Mouse (Mus musculus): ENCODE measurements at regions not wholly inside any gene's neighbourhood (a gene's known extent, or its start where the extent isn't known, plus 50 kb on each side); places are given as distances from the start of the nearest gene placed in this dataset.

DNA sequence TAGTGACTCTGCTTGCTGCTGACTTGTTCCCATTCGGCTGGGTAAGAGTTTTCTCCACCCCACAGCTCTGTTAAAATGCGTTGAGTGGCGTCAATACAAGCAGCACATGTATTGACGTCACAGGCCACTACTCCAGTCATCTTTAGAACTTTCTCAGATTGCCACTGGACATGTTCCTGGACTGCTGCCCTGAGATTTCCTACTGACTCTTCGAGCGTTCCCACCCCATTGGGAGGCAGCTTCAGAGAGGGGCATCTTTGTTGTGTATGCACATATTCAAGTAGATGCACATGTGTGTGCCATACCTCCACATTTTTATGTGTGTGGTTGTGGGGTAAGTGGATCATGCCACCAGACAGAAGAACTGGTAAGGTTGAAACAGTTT lies 202.2 kb upstream of the Mocs1 start:
- no peaks in the 10 kb centered on the region for H3K27me3 ChIP-seq (ENCODE audit: control insufficient read depth)
- H3K36me3 ChIP-seq (ENCODE audit: control insufficient read depth), result no peaks in the 10 kb centered on the region
- no peaks in the 10 kb centered on the region for H3K4me1 ChIP-seq (ENCODE audit: control insufficient read depth)
- H3K9me3 ChIP-seq (ENCODE audit: control insufficient read depth, low read length), result peaks cover 15% of the 10 kb centered on the region
- TF ChIP-seq TAL1 (IDR thresholded peaks at IDR 0.05; ENCODE audit: low read length), result no peak
- no peak for TF ChIP-seq GATA1 (IDR thresholded peaks at IDR 0.05; ENCODE audit: low read length)
- H3K4me3 ChIP-seq (replicated peaks), result no peak overlapping the region

DNA sequence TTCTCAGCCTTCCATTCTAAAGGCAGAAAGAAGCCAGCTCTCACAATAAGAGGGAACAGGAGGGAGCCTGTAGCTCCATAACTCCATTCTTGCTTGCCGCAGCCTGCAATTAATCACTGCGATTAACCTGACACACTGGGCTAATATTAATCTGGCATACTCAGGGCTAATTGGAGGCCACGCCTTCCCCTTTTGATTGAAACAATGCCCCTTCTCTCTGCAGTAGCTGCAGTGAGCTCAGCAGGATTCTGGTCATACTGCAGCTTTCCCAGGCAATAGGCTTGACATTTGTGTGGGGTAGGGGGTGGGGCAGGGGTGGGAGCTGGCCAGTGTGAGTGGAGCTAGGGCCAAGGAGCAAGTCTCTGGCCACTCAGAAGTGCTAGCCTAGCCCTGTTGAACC lies 196.9 kb upstream of the Mocs1 start:
- H3K27me3 ChIP-seq (ENCODE audit: control insufficient read depth), result no peaks in the 10 kb centered on the region
- H3K9me3 ChIP-seq (ENCODE audit: control insufficient read depth, low read length), result peaks cover 5% of the 10 kb centered on the region; the same call in 1 of the 2 replicates
- H3K4me3 ChIP-seq (replicated peaks), result no peak overlapping the region
- no peak for TF ChIP-seq GATA1 (IDR thresholded peaks at IDR 0.05; ENCODE audit: low read length)
- TF ChIP-seq TAL1 (IDR thresholded peaks at IDR 0.05; ENCODE audit: low read length), result no peak
- no peaks in the 10 kb centered on the region for H3K36me3 ChIP-seq (ENCODE audit: control insufficient read depth)
- no peaks in the 10 kb centered on the region for H3K4me1 ChIP-seq (ENCODE audit: control insufficient read depth)

DNA sequence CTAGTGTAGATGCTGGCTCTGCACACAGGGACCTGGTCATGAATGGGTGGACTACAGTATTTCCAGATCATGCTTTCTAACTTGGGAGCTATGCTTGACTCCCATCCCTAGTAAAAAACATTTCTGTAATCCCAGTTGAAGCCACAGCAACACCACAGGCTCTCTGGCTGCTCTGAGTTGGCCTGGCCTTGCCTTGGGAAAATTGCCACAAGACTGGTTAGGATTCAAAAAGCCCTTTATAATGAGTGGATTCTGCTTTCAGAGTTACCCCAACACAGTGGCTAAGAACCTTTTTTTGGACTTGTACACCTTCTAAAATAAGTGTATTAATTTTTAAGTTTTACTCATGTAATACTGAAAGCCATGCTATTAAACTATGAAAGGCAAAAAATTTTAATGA lies 188.1 kb upstream of the Mocs1 start:
- no peaks in the 10 kb centered on the region for H3K27me3 ChIP-seq (ENCODE audit: control insufficient read depth)

DNA sequence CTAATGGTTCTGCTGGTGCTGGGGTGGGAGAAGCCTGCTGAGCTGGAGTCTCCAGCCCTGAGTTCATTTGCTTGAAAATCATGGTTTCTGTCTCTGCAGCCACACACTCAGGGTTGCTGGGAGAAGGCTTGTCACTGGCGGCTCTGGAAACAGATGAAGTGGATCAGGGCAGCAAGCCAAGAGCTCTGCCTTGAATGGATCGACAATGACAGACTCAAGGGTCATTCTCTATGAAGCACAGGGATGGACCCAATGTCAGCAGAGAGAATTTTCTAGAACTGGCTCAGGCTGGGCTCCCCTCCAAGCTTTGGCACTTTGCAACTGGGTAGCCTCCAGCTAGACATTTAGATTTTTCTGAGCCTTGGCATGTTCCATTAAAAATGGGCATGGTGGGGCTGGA lies 184.7 kb upstream of the Mocs1 start:
- no peak for TF ChIP-seq TAL1 (IDR thresholded peaks at IDR 0.05; ENCODE audit: low read length)
- TF ChIP-seq GATA1 (IDR thresholded peaks at IDR 0.05; ENCODE audit: low read length), result no peak
- no peaks in the 10 kb centered on the region for H3K27me3 ChIP-seq (ENCODE audit: control insufficient read depth)
- peaks cover 8% of the 10 kb centered on the region for H3K9me3 ChIP-seq (ENCODE audit: control insufficient read depth, low read length)

More for the DNA sequence above, 188.1 kb upstream of the Mocs1 start:
- H3K9me3 ChIP-seq (ENCODE audit: control insufficient read depth, low read length), result peaks cover 5% of the 10 kb centered on the region
- no peak for TF ChIP-seq GATA1 (IDR thresholded peaks at IDR 0.05; ENCODE audit: low read length)
- TF ChIP-seq TAL1 (IDR thresholded peaks at IDR 0.05; ENCODE audit: low read length), result no peak
- no peaks in the 10 kb centered on the region for H3K36me3 ChIP-seq (ENCODE audit: control insufficient read depth)
- H3K4me3 ChIP-seq (replicated peaks), result no peak overlapping the region
- H3K4me1 ChIP-seq (ENCODE audit: control insufficient read depth), result no peaks in the 10 kb centered on the region

DNA sequence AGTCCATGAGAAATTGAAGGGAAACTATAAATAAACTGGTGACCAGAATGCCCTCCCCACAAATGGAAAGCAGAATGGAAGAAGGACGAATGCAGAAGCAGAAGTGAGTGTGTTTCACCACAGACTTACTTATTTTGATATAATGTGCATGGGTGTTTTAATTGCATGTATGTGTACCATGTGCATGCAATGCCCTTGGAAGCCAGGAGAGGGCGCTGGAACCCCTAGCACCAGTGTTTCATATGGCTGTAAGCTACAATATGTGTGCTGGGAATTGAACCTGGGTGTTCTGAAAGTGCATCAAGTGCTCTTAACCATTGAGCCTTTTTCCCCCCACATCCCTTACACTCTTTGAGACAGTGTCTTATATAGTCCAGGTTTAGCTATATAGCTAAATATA lies 183.1 kb upstream of the Mocs1 start:
- TF ChIP-seq TAL1 (IDR thresholded peaks at IDR 0.05; ENCODE audit: low read length), result no peak
- no peak for TF ChIP-seq GATA1 (IDR thresholded peaks at IDR 0.05; ENCODE audit: low read length)
- Histone ChIP-seq H3K4me1 (ENCODE audit: control insufficient read depth) (no peaks in the 10 kb centered on the region), H3K27me3 (ENCODE audit: control insufficient read depth) (no peaks in the 10 kb centered on the region), H3K4me3 (replicated peaks) (no peak overlapping the region), H3K9me3 (ENCODE audit: control insufficient read depth, low read length) (peaks cover 8% of the 10 kb centered on the region), H3K36me3 (ENCODE audit: control insufficient read depth) (no peaks in the 10 kb centered on the region)

More for the DNA sequence above, 184.7 kb upstream of the Mocs1 start:
- H3K4me3 ChIP-seq (replicated peaks), result no peak overlapping the region
- H3K4me1 ChIP-seq (ENCODE audit: control insufficient read depth), result no peaks in the 10 kb centered on the region
- no peaks in the 10 kb centered on the region for H3K36me3 ChIP-seq (ENCODE audit: control insufficient read depth)

DNA sequence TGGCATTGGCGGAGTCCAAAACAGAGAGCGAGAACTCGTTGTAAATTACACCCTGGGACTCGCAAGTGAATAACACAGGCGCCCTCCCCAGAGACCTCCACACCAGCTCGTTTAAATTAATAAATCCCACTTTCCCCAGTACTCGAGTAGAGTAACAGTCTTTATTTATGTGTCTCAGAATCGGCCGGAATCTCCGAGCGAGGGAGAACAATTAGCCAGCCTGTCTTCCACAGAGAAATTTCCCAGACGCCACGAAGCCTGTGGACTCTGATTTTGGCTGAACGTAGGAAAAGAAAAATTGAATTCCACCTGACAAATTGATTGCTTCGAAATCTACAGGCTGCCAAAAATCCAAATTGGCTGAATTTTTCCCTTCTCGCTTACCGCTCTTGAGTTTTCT lies 180.9 kb upstream of the Mocs1 start:
- H3K4me3 ChIP-seq (replicated peaks), result no peak overlapping the region
- no peaks in the 10 kb centered on the region for H3K36me3 ChIP-seq (ENCODE audit: control insufficient read depth)
- no peaks in the 10 kb centered on the region for H3K4me1 ChIP-seq (ENCODE audit: control insufficient read depth)
- H3K27me3 ChIP-seq (ENCODE audit: control insufficient read depth), result no peaks in the 10 kb centered on the region
- H3K9me3 ChIP-seq (ENCODE audit: control insufficient read depth, low read length), result peaks cover 8% of the 10 kb centered on the region
- TF ChIP-seq TAL1 (IDR thresholded peaks at IDR 0.05; ENCODE audit: low read length) (no peak), GATA1 (IDR thresholded peaks at IDR 0.05; ENCODE audit: low read length) (no peak)

DNA sequence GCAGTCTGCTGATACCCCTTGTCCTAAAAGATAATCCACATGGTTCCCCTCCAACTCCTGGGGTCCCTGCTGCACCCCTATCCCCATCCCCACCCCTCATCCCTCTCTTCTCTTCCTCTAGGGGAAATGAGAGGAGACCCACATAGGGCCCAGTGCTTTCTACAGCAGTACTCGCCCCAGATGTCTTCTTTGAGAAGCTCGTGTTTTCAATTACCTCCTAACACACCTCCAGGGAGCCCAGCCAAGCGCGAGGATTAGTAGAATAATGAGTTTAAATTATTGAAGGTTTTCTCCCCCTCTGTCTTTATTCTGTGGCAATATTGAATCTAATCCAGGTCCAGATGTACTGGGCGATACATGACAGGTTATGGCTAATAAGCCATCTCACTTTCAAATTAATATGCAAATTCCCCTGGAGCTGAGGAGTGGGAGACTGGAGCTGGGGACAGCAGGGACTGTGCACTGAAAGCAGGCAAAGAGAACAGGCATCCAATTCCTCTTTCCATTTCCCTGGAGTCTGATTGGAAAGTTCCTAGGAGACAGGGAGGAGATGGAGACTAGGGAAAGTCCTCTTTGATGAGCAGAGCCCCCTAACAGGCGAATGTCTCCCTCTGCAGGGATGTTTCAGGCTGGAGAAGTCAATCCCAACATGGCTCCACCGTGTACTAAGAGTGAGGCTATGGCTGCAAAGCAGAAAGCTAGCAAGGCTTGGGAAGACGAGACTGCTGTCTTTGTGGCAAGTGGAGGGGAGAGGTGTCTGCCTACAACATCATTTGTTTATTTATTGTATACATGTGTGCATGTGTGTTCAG lies 177.2 kb upstream of the Mocs1 start:
- Histone ChIP-seq H3K36me3 (ENCODE audit: control insufficient read depth) (no peaks in the 10 kb centered on the region), H3K4me3 (replicated peaks) (no peak overlapping the region), H3K4me1 (ENCODE audit: control insufficient read depth) (no peaks in the 10 kb centered on the region), H3K27me3 (ENCODE audit: control insufficient read depth) (no peaks in the 10 kb centered on the region), H3K9me3 (ENCODE audit: control insufficient read depth, low read length) (peaks cover 3% of the 10 kb centered on the region)
- TF ChIP-seq GATA1 (IDR thresholded peaks at IDR 0.05; ENCODE audit: low read length), result no peak
- no peak for TF ChIP-seq TAL1 (IDR thresholded peaks at IDR 0.05; ENCODE audit: low read length)

DNA sequence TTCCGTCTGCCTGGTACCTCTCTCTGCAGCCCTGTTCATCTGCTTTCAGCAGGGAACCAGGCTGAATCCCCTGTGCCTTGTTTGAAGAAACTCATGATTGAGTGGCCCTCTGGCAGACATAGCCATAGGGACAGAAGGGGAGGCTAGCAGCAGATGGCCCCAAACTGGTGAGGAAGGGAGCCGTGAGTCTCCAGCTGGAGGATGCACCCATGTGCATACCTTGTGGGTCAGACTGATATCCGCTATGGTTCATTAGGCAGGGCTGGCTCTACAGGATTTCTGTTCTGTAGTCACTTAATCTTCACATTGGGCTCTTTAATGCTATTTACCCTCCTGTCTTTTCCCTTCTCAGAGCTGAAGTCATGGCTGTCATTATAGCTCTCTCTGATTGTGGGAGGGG lies 175.9 kb upstream of the Mocs1 start:
- no peak overlapping the region for H3K4me3 ChIP-seq (replicated peaks)
- no peaks in the 10 kb centered on the region for H3K27me3 ChIP-seq (ENCODE audit: control insufficient read depth)
- peaks cover 2% of the 10 kb centered on the region; the same call in 1 of the 2 replicates for H3K9me3 ChIP-seq (ENCODE audit: control insufficient read depth, low read length)
- TF ChIP-seq GATA1 (IDR thresholded peaks at IDR 0.05; ENCODE audit: low read length) (no peak), TAL1 (IDR thresholded peaks at IDR 0.05; ENCODE audit: low read length) (no peak)
- no peaks in the 10 kb centered on the region for H3K4me1 ChIP-seq (ENCODE audit: control insufficient read depth)
- no peaks in the 10 kb centered on the region for H3K36me3 ChIP-seq (ENCODE audit: control insufficient read depth)

DNA sequence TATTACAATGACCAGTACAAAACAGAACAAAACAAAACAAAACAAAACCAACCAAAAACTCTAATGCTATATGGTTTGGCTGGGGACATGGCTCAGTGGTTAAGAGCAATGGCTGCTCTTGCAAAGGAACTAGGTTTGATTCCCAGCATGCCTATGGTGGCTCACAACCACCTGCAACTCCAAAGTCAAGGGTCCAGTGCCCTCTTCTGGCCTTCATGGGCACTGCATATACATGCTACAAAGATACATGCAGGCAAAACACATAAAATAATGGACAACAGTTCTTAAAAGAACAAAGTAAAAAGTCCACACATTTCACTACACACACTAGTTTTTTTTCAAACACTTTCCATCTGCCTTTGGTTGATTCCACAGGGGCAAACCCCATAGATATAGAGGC lies 169.7 kb upstream of the Mocs1 start:
- no peaks in the 10 kb centered on the region for H3K27me3 ChIP-seq (ENCODE audit: control insufficient read depth)
- H3K4me1 ChIP-seq (ENCODE audit: control insufficient read depth), result no peaks in the 10 kb centered on the region
- no peak for TF ChIP-seq TAL1 (IDR thresholded peaks at IDR 0.05; ENCODE audit: low read length)
- no peak for TF ChIP-seq GATA1 (IDR thresholded peaks at IDR 0.05; ENCODE audit: low read length)
- H3K4me3 ChIP-seq (replicated peaks), result no peak overlapping the region
- no peaks in the 10 kb centered on the region; the same call in 1 of the 2 replicates for H3K9me3 ChIP-seq (ENCODE audit: control insufficient read depth, low read length)
- H3K36me3 ChIP-seq (ENCODE audit: control insufficient read depth), result no peaks in the 10 kb centered on the region
